Mouse (Mus musculus): ENCODE results near the gene Rsrc2. TPM values are rescaled to one million over a fixed set of nuclear protein-coding genes. Genes with fewer than 3 reads are reported as not detected.

Rsrc2 gene
- 260 to 275 TPM (median 271 TPM) in 4 replicates for total RNA-seq (2023)

GRCm38 (mm10) chr5:123749065-123750064 is at the start of gene Rsrc2, which contains the start of gene Kntc1:
Gene Rsrc2, minus strand, starts transcription at chr5:123749414.
Gene Kntc1, plus strand, starts transcription at chr5:123749716.

GRCm38 (mm10) chr5:123720328-123721311 is 28.6 kb downstream of the Rsrc2 start, which contains the start of gene Zcchc8:
Gene Zcchc8, minus strand, starts transcription at chr5:123721100.

GRCm38 (mm10) chr5:123684221-123685144 is 64.7 kb downstream of the Rsrc2 start, which contains the start of gene Clip1:
Gene Clip1, minus strand, starts transcription at chr5:123684618.

Other genes starting within 250 kb of the Rsrc2 start
- not detected in 4 replicates for gene B3gnt4, start 239.0 kb downstream of the Rsrc2 start, total RNA-seq (2023)
- gene Diablo, start 225.2 kb downstream of the Rsrc2 start, total RNA-seq (2023): 63.2 to 72.6 TPM (median 68.3 TPM) in 4 replicates
- gene Gm49027, start 223.9 kb downstream of the Rsrc2 start, total RNA-seq (2023): 3.9 to 9.7 TPM (median 5.4 TPM) in 4 replicates
- 46.7 to 56.8 TPM (median 52.6 TPM) in 4 replicates for gene Vps33a, start 176.4 kb downstream of the Rsrc2 start, total RNA-seq (2023)
- 24.8 to 28.9 TPM (median 25.7 TPM) in 4 replicates for gene Clip1, start 64.8 kb downstream of the Rsrc2 start, total RNA-seq (2023)
- gene Zcchc8, start 28.3 kb downstream of the Rsrc2 start, total RNA-seq (2023): 73.5 to 83.3 TPM (median 77.5 TPM) in 4 replicates
- 1.2 to 1.8 TPM (median 1.5 TPM) in 4 replicates for gene Kntc1, start 302 bp upstream of the Rsrc2 start, total RNA-seq (2023)
- 0.56 to 0.79 TPM (median 0.60 TPM) in 3 of 4 replicates, not detected in the other for gene Hcar2, start 116.1 kb upstream of the Rsrc2 start, total RNA-seq (2023)
- not detected in 4 replicates for gene Hcar1, start 130.6 kb upstream of the Rsrc2 start, total RNA-seq (2023)
- gene Denr, start 157.8 kb upstream of the Rsrc2 start, total RNA-seq (2023): 36.6 to 47.0 TPM (median 39.1 TPM) in 4 replicates
- gene Gm43518, start 178.0 kb upstream of the Rsrc2 start, total RNA-seq (2023): 1.4 to 2.4 TPM (median 1.6 TPM) in 3 of 4 replicates, not detected in the other
- 4.3 to 5.6 TPM (median 5.4 TPM) in 4 replicates for gene Ccdc62, start 181.3 kb upstream of the Rsrc2 start, total RNA-seq (2023)
- gene Hip1r, start 224.2 kb upstream of the Rsrc2 start, total RNA-seq (2023): 239 to 258 TPM (median 251 TPM) in 4 replicates

Measured in B cell, adult 62 days (primary cell).